In genomic region chr7:125166881-125167351, GRCm38 (mm10) we compare ENCODE assay signal across 17 mouse cellular contexts.
DNase-seq lines count a peak whose midpoint lies in the region; ATAC-seq and TF ChIP-seq lines count a peak whose summit lies in the region.
"Had no signal": no experiment of that assay in that cellular context is flagged by ENCODE, and none has a peak within 500 bp of the region (broad histone marks: within the 10 kb centered on the region; RNA-seq: fewer than 3 reads in every experiment).

No protein-coding gene starts in this region.

- intact Hi-C loops in heart, postnatal 25 days (cut with DNase I), result no loop called here

- no peak overlapping the region for H3K4me3 ChIP-seq in heart, embryonic 10.5 days
- no peak overlapping the region for H3K4me3 ChIP-seq in midbrain, embryonic 14.5 days (replicated peaks; ENCODE audit: low read depth, low read length)
- no peak overlapping the region for H3K4me3 ChIP-seq in layer of hippocampus, adult 2 months
- H3K4me3 ChIP-seq: erythroblast, embryonic 14.5 days; heart, embryonic 15.5 days; lung, embryonic 15.5 days; myocyte had no signal

- peak; percentile 21 to 48 for DNase-seq in cerebellum, postnatal 25 days
- DNase-seq in cerebellum, adult 11 months, result no peak
- DNase-seq in heart, embryonic 10.5 days (ENCODE audit: low spot score), result peak; percentile 17
- DNase-seq in heart, postnatal 25 days (ENCODE audit: low spot score), result no peak
- DNase-seq in Muller cell, postnatal 12 days (ENCODE audit: inconsistent ontology term), result peak; percentile 81
- DNase-seq in midbrain, embryonic 14.5 days, result peak; percentile 57
- no peak for DNase-seq in adrenal gland, adult 18-20 months (ENCODE audit: low spot score in 2 of 2)
- DNase-seq in layer of hippocampus, adult 2 months (ENCODE audit: low spot score in 2 of 2), result no peak
- DNase-seq: cerebellum, adult 11-12 months; gastrocnemius, postnatal 36 days; kidney, adult 2 months; kidney, postnatal 25 days; liver had no signal

- no peak overlapping the region for H3K9ac ChIP-seq in midbrain, embryonic 14.5 days (replicated peaks; ENCODE audit: low read length)
- H3K9ac ChIP-seq: heart, embryonic 15.5 days; lung, embryonic 15.5 days had no signal

- ATAC-seq in midbrain, embryonic 14.5 days (ENCODE audit: low FRiP score, low TSS enrichment), result no peak

- no peaks in the 10 kb centered on the region for H3K9me3 ChIP-seq in heart, embryonic 10.5 days
- H3K9me3 ChIP-seq in midbrain, embryonic 14.5 days (ENCODE audit: control insufficient read depth, low read length), result peaks cover 4% of the 10 kb centered on the region; the same call in 1 of the 2 replicates
- H3K9me3 ChIP-seq: heart, embryonic 15.5 days; lung, embryonic 15.5 days had no signal

- no peak overlapping the region for H3K27ac ChIP-seq in heart, embryonic 10.5 days
- H3K27ac ChIP-seq in midbrain, embryonic 14.5 days (replicated peaks; ENCODE audit: low read depth, low read length), result no peak overlapping the region
- H3K27ac ChIP-seq in layer of hippocampus, adult 2 months, result no peak overlapping the region
- H3K27ac ChIP-seq: heart, embryonic 15.5 days; lung, embryonic 15.5 days had no signal

- no peak overlapping the region for H3K4me2 ChIP-seq in midbrain, embryonic 14.5 days (ENCODE audit: low read length)
- H3K4me2 ChIP-seq: heart, embryonic 15.5 days; lung, embryonic 15.5 days had no signal

- TF ChIP-seq CTCF in layer of hippocampus, adult 2 months (conservative IDR thresholded peaks at IDR 0.05), result no peak

- 88% methylated on average over 19 of the region's 19 CpGs for WGBS in heart, embryonic 10.5 days
- WGBS in midbrain, embryonic 14.5 days, result 61% methylated on average over 19 of the region's 19 CpGs

- no peaks in the 10 kb centered on the region for H3K4me1 ChIP-seq in heart, embryonic 10.5 days
- H3K4me1 ChIP-seq in midbrain, embryonic 14.5 days (ENCODE audit: control insufficient read depth, insufficient read depth, low read length), result no peaks in the 10 kb centered on the region; the same call in 1 of the 2 replicates
- H3K4me1 ChIP-seq: heart, embryonic 15.5 days; lung, embryonic 15.5 days had no signal

- no peaks in the 10 kb centered on the region for H3K36me3 ChIP-seq in heart, embryonic 10.5 days
- no peaks in the 10 kb centered on the region for H3K36me3 ChIP-seq in midbrain, embryonic 14.5 days (ENCODE audit: control insufficient read depth, insufficient read depth, low read length)
- H3K36me3 ChIP-seq: heart, embryonic 15.5 days; lung, embryonic 15.5 days had no signal

- no peaks in the 10 kb centered on the region for H3K27me3 ChIP-seq in heart, embryonic 10.5 days (ENCODE audit: insufficient read depth, poor library complexity, severe bottlenecking)
- no peaks in the 10 kb centered on the region for H3K27me3 ChIP-seq in midbrain, embryonic 14.5 days (ENCODE audit: control insufficient read depth, insufficient read depth, low read length)
- H3K27me3 ChIP-seq: heart, embryonic 15.5 days; lung, embryonic 15.5 days had no signal

Comparison
In these comparisons a context has a peak if more than half of its experiments do, and no peak if none do; other contexts are left out.
1. DNase-seq: peak in cerebellum, postnatal 25 days (2 of 2), heart, embryonic 10.5 days (single experiment), Muller cell, postnatal 12 days (single experiment) and midbrain, embryonic 14.5 days (single experiment); none in cerebellum, adult 11 months (single experiment), heart, postnatal 25 days (single experiment), adrenal gland, adult 18-20 months (0 of 2) and layer of hippocampus, adult 2 months (0 of 2).